Mouse (Mus musculus) liver, postnatal 0 days (tissue): ENCODE measurements at regions not wholly inside any gene's neighbourhood (a gene's known extent, or its start where the extent isn't known, plus 50 kb on each side); places are given as distances from the start of the nearest gene placed in this dataset.

Source experiments
- CTCF ChIP-seq: sonication (generic); IDR thresholded peaks from 2 replicates; pipeline ENCODE4 v1.5.1; 2016; ENCODE audit warnings: antibody characterized with exemption, low read depth
- EP300 ChIP-seq: IDR thresholded peaks from 2 replicates; pipeline ENCODE4 v1.6.1; 2016; ENCODE audit warnings: antibody characterized with exemption, low read depth, mild to moderate bottlenecking

DNA sequence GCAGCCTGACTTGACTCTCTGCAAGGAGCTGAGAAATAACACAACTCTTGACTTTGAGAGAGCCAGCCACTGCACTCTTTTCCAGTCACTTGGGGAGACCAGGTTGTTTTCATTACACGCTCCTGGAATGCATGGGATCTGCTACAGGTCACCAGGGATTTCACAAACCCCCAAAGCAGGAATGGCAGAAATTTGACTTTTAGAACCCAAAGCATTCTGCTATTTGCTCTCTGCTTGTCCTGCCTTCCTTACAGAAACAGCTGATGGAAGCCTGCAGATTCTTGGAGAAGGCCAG, 160.2 kb downstream of the 1500009L16Rik start:
- TF ChIP-seq CTCF (no peak), EP300 (no peak)
